Mouse (Mus musculus): Measurements from ENCODE around the gene Fcgbp.
A peak's percentile ranks its signal among the peaks of the same experiment; 100 is the strongest.
"Not testable (repeated sequence)": the region's sequence is repeated elsewhere in the genome, so short reads cannot be mapped to it uniquely, and the experiment has no call there.

The Fcgbp gene

GRCm38 (mm10) chr7:28070531-28071298 is at the start of gene Fcgbp:
Fcgbp (plus strand) TSS chr7:28071236.
- no peak for DNase-seq

- DNase-seq, result no peak
Observed at GRCm38 (mm10) chr7:28044524-28044923, 26.5 kb upstream of the Fcgbp start.

- peak; percentile 99 for DNase-seq
Observed at GRCm38 (mm10) chr7:28049476-28050409, 21.3 kb upstream of the Fcgbp start, which contains the start of gene Psmc4. Psmc4 (minus strand) TSS chr7:28050101.

- no peak for DNase-seq
Observed at GRCm38 (mm10) chr7:28050584-28050983, 20.5 kb upstream of the Fcgbp start.

- DNase-seq, result no peak
Observed at GRCm38 (mm10) chr7:28053046-28053930, 17.7 kb upstream of the Fcgbp start.

- DNase-seq, result no peak
Observed at GRCm38 (mm10) chr7:28059972-28060371, 11.1 kb upstream of the Fcgbp start.

GRCm38 (mm10) chr7:28068661-28069060 is 2.4 kb upstream of the Fcgbp start:
- no peak for DNase-seq

- no peak for DNase-seq
Observed at GRCm38 (mm10) chr7:28069546-28070172, 1.4 kb upstream of the Fcgbp start.

GRCm38 (mm10) chr7:28084215-28084614 is 13.2 kb downstream of the Fcgbp start:
- no peak for DNase-seq

GRCm38 (mm10) chr7:28086236-28086635 is 15.2 kb downstream of the Fcgbp start:
- DNase-seq, result no peak

GRCm38 (mm10) chr7:28093541-28093940 is 22.5 kb downstream of the Fcgbp start:
- no peak for DNase-seq

- no peak for DNase-seq
Observed at GRCm38 (mm10) chr7:28099101-28099500, 28.1 kb downstream of the Fcgbp start.

GRCm38 (mm10) chr7:28100596-28101590 is 29.9 kb downstream of the Fcgbp start:
- DNase-seq, result no peak

- not testable (repeated sequence) for DNase-seq
Observed at GRCm38 (mm10) chr7:28102936-28103335, 31.9 kb downstream of the Fcgbp start.

GRCm38 (mm10) chr7:28104670-28105069 is 33.6 kb downstream of the Fcgbp start:
- peak; percentile 2 for DNase-seq

GRCm38 (mm10) chr7:28106241-28106640 is 35.2 kb downstream of the Fcgbp start:
- DNase-seq, result no peak

- DNase-seq, result no peak
Observed at GRCm38 (mm10) chr7:28114648-28115047, 43.6 kb downstream of the Fcgbp start.

- no peak for DNase-seq
Observed at GRCm38 (mm10) chr7:28129166-28129565, 58.1 kb downstream of the Fcgbp start, which contains the start of gene 9530053A07Rik. 9530053A07Rik (plus strand) TSS chr7:28129466.

GRCm38 (mm10) chr7:28137613-28138012 is 66.6 kb downstream of the Fcgbp start:
- DNase-seq, result peak; percentile 26

- DNase-seq, result peak; percentile 53
Observed at GRCm38 (mm10) chr7:28148263-28148662, 77.2 kb downstream of the Fcgbp start.

GRCm38 (mm10) chr7:28149841-28150240 is 78.8 kb downstream of the Fcgbp start:
- DNase-seq, result no peak
